Mouse (Mus musculus): ENCODE results near the gene Fgfr2. TPM values are rescaled to one million over a fixed set of nuclear protein-coding genes. Genes with fewer than 3 reads are reported as not detected.
A peak's percentile ranks its signal among the peaks of the same experiment; 100 is the strongest.

Fgfr2 gene
- total RNA-seq, 2 experiments from 2014 or later, result not detected

DNA sequence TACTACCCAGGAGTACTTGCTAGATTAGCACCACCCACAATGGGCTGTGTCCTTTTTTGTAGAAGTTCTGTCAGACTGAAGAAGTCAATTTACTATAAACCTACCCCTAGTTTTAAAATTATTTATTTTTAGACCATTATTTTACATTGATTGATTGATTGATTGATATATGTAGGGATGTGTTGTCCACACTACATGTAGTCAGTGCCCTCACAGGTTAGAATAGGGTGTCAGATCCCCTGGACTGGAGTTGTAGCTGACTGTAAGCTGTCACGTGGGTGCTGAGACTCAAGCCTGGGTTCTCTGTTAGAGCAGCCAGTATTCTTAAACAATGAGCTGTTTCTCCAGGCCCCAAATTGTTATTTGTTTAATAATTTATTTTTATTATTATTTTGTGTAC is 229.8 kb downstream of the Fgfr2 start:
- ATAC-seq (replicated peaks; ENCODE audit: poor library complexity), result no peak

DNA sequence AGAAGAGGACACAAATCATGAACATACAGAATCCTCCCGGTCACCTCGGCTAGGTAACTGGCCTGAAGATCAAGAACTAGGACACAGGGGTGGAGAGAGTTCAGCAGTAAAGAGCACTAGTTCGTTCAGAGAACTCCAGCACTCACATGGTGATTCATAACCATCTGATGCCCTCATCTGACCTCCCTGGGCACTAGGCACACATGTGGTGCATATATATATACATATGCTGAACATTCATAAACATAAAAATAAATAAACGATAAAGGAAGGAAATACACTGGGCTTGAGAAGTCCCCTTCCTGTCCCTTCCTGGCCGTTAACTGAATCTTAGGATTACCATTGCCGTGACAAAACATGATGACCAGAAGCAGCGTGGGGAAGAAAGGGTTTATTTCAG is 230.3 kb downstream of the Fgfr2 start:
- ATAC-seq (replicated peaks; ENCODE audit: poor library complexity), result no peak

DNA sequence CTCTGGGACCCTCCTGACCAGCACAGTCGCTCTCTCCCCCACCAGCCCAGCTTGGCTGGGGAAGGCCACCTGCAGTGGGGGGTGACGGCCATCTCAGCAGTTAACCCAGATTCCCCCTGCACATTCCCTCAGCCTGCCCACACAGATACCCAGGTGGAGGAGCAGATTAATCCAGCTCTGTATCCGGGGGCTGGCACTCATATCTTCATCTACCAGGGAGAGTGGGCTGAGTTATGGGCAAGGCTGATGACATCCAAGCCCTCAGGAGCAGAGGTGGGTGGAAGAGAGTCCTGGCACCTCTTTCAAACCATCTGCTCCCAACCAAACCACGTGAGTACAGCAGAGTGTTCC is 230.9 kb downstream of the Fgfr2 start:
- ATAC-seq (replicated peaks; ENCODE audit: poor library complexity), result no peak

GRCm38 (mm10) chr7:132891561-132892310 is 231.4 kb downstream of the Fgfr2 start:
- no peak for ATAC-seq (replicated peaks; ENCODE audit: poor library complexity)

- no peak for ATAC-seq (replicated peaks; ENCODE audit: poor library complexity)
These were observed 232.9 kb downstream of the Fgfr2 start for GRCm38 (mm10) chr7:132890201-132890600.

DNA sequence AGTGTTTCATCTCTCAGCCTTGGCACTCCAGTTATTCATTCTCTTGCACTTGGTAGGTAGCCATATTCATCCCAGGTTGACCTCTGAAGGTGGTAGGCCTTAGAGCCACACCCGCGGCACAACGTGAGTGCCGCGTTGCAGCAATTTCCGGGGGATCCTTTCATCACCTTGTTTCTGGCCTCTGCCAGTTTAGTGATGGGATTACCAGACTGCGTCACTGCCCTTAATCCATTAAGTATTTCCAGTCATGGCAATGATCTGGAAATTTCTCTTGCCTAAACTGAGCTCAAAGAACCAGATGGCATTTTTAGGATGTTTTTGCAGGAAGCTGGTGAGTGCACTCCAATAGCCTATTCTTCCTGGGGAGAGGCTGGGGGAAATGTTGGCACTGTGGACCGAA is 233.5 kb downstream of the Fgfr2 start:
- no peak for ATAC-seq (replicated peaks; ENCODE audit: poor library complexity)

DNA sequence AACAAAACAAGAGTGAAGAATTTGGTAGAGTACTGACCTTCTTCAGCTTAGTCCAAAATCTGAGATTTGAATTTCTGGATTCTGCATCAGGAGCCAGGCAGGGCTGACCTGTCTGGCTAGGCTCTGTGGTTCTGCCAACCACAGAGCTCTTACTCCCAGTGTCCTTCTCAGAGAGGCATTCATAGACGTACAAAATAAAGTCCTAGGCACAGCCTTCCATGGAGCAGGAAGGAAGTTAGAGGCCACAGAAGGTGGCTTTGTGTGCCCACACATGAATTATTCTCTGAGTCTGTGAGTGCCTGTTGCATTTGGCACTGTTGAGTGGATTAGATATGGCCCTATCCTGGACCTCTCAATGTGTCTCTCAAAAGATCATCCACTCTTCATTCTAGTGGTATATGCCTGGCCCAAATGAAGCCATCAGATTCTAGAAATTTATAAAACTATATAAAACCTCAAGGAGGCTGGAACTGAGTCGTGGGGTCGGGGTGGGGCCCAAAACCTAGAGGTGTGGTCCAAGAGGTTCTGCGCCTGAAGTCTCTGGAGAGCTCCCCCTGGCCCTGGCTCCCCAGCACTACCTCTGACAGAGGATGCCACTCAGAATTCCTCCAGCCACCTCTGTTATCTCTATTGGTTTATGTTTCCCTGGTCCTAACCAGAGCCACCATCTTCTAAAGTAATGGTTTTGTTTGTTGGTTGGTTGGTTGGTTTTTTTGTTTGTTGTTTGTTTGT is 234.5 kb downstream of the Fgfr2 start:
- ATAC-seq (replicated peaks; ENCODE audit: poor library complexity), result peak; percentile 75

- no peak for ATAC-seq (replicated peaks; ENCODE audit: poor library complexity)
These were observed 235.1 kb downstream of the Fgfr2 start for GRCm38 (mm10) chr7:132888052-132888451.

DNA sequence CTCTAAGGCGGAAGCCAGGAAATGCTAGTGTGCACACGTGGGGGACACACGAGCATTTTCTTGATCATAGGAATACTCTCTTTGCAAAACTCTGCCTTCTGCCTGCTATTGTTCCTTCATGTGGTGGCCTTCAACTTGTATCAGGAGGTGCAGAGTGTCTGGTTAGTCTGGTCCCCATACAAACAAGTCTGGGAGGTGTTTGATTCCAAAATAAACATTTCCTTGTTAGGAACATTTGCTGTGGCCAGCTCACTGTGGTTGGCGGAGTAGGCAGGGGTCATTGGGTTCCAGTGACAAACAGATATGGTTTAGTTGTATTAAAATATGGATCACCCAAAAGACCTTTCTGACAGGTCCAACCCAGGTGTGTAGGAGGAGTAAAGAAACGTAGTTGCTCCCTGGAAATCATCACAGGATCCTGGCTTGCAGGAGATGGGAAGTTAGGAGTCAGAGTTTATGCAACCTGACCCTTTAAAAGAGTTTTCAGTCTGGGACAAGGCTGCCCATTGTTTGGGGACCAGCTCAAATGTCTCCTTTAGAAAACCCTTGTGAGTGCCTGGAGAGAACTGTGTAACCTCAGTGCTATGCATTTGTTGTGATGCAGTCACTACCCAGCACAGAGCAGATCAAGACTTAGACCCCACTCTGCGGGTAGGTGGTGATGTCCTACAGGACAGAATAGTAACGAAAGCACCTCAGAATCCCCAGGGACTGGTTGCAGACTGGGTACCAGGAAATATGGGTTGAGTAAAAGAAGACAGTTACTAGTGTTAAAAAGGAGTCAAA is 235.9 kb downstream of the Fgfr2 start:
- no peak for ATAC-seq (replicated peaks; ENCODE audit: poor library complexity)

DNA sequence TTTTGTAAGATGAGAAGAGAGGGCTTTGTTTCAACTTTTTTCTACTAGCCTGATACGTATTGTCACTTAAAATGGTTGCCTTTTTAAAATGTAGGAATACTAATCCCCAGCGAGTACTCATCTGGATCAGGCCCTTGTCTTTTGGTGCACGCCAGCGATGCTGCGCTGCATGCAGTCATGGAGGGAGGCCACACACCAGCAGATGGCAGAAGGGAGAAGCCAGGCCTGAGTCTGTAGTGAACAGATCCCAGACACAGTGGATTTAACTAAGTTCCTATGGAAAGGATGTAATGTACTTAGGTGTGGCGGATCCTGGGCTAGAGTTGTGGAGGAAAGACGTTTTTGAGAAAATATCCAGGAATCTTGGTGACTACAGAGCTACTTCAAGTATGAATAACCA is 239.1 kb downstream of the Fgfr2 start:
- no peak for ATAC-seq (replicated peaks; ENCODE audit: poor library complexity)

GRCm38 (mm10) chr7:132882343-132882742 is 240.8 kb downstream of the Fgfr2 start:
- ATAC-seq (replicated peaks; ENCODE audit: poor library complexity), result peak; percentile 81

- no peak for ATAC-seq (replicated peaks; ENCODE audit: poor library complexity)
These were observed 242.9 kb downstream of the Fgfr2 start for GRCm38 (mm10) chr7:132880276-132880675.

GRCm38 (mm10) chr7:132875391-132876086 is 247.6 kb downstream of the Fgfr2 start:
- ATAC-seq (replicated peaks; ENCODE audit: poor library complexity), result no peak

- peak; percentile 80 for ATAC-seq (replicated peaks; ENCODE audit: poor library complexity)
These were observed 250.1 kb downstream of the Fgfr2 start for GRCm38 (mm10) chr7:132873043-132873442.

DNA sequence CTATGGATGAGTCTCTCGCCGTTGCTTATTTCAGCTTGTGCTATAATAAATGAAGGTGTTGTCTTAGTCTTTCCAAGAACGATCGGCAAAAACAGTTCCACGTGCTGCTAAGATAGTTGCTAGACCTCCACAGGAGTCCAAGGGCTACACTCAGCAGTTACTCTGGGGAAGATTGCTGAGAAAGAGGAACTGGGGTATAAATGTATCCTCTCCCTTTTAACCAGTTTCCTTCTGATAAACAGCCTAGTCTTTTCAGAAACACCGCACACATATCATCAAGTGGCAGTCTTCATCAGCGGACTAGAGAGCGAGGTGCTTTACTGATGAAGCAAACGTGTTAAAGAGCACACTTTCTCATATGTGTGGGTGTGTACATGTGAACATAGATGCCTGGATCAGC is 256.8 kb downstream of the Fgfr2 start:
- peak; percentile 83 for ATAC-seq (replicated peaks; ENCODE audit: poor library complexity)

DNA sequence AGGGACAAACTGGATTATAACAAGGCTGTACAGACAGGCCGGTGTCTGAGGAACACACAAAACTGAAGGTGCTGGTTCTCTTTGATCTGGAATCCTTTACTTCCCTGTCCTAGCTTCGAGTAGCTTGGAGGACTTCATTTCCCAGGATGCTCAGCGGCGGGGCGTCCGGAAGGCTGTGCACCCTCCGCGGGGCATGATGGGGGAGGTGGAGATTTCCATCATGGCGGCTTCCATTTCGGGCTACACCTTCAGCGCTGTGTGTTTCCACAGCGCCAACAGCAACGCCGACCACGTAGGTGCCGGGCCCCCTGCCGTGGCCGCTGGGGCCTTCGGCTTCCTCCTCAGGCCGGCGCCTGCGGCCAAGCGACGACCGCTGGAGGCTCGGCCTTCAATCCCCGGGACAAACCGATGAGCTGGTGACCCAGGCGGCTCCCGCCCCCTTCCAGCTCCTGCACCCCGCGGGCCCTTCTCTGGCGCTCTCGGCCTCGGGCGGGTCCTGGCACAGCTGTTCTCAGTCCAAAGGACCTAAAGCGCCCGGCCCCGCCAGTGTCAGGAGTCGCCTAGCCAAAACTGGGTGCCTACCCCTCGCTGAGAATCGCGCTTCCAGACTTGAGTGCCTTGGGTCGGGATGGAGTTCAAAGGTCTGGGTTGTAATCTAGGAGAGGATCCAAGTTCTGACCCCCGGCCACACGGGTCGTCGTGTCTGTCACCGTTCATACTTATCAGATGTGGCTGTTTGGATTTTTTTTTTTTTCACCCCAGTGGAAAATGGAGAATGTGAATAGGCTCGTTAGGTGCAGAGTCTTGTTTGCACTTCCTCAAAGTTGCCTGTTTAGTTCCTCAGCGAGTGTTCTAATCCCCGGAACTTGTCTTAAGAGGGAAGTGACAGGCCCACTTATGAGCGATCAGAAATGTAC is 263.9 kb downstream of the Fgfr2 start, which contains the start of gene Abraxas2:
TSS of gene Abraxas2 (plus strand) at position 184 of the 917 bp plus-strand sequence.
- peak; percentile 95 for ATAC-seq (replicated peaks; ENCODE audit: poor library complexity)

DNA sequence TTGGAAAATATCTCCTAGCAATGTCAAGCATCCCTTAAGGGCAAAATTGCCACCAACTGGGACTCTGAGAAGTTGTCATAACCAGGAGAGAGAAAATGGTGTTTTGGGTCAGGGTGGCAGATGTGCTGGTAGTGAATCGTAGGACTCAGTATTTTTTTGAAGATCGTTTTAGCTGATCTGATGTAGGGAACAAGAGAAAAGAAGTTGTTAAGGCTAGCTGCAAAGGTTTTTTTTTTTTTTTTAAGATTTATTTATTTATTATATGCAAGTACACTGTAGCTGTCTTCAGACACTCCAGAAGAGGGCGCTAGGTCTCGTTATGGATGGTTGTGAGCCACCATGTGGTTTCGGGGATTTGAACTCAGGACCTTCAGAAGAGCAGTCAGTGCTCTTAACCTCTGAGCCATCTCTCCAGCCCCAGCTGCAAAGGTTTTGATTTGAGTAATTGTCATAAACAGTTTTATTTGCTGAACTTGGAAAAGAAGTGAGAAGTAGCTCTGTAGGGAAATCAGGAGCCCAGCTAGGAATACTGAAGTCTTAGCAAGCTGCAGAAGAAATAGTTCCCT is 265.0 kb downstream of the Fgfr2 start:
- no peak for ATAC-seq (replicated peaks; ENCODE audit: poor library complexity)

DNA sequence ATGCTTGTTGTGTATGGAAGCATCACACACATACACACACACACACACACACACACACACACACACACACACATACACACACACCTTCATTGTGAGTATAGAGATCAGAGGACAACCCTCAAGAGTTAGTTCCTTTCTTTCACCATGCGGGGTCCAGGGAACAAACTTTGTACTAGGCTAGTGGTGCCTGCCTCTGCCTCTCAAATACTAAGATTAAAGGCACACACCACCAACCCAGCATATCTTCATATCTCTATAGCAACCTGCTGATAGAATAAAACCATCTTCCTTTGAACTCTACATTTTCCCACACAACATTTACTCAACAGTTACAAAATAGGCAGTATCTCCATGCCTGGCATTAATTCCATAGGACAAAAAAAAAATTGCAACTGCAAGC is 267.1 kb downstream of the Fgfr2 start:
- ATAC-seq (replicated peaks; ENCODE audit: poor library complexity), result no peak

- ATAC-seq (replicated peaks; ENCODE audit: poor library complexity), result no peak
These were observed 269.2 kb downstream of the Fgfr2 start for GRCm38 (mm10) chr7:132853946-132854345.

DNA sequence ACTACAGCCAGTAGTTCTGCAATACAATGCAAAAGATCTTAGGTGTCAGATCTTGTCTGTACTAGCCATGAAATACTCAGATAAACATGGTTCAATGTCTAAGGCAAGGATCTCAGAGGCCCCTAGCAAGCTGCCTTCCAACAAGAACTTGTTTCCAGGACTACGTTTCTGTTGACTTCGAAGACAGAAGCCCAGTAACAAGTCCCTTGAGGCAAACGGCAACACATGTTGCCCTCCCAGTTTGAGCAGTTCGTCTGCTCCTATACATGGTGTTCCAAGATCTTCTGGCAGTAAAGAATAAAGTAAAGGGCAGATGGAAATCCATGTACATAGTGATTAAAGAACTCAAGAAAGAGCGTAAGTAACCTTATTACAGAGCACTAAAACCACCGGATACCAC is 269.8 kb downstream of the Fgfr2 start:
- ATAC-seq (replicated peaks; ENCODE audit: poor library complexity), result no peak
